Mouse (Mus musculus) heart, embryonic 16.5 days (tissue): ENCODE measurements around the gene Adamts17. TPM values are rescaled to one million over a fixed set of nuclear protein-coding genes. Genes with fewer than 3 reads are reported as not detected.

ENCODE experiments used
- ATAC-seq: fragments of 200-750 bp; cut with Nextera tagmentation; replicated peaks from 2 replicates; pipeline ENCODE4 v1.8.0; 2017; ENCODE audit warnings: moderate number of reproducible peaks; ENCODE audit not compliant: insufficient read depth, low FRiP score; ENCODE audit errors: extremely low read depth
- H3K27ac ChIP-seq: fragments of 300-500 bp; sonication (generic); 2 replicates; pipeline ENCODE4 v1.5.1; 2014; ENCODE audit warnings: mild to moderate bottlenecking, low read length, control low read depth, moderate library complexity
- H3K27me3 ChIP-seq: fragments of 300-500 bp; sonication (generic); 2 replicates; pipeline ENCODE4 v1.6.1; 2014; ENCODE audit warnings: low read length, mixed read lengths; ENCODE audit not compliant: control insufficient read depth, insufficient read depth
- H3K36me3 ChIP-seq: fragments of 300-500 bp; sonication (generic); 2 replicates; pipeline ENCODE4 v1.6.1; 2014; ENCODE audit not compliant: control insufficient read depth, insufficient read depth
- H3K4me1 ChIP-seq: fragments of 300-500 bp; sonication (generic); 2 replicates; pipeline ENCODE4 v1.6.1; 2014; ENCODE audit warnings: low read length, mixed read lengths; ENCODE audit not compliant: control insufficient read depth, insufficient read depth
- H3K4me2 ChIP-seq: fragments of 300-500 bp; sonication (generic); 2 replicates; pipeline ENCODE4 v1.6.1; 2014; ENCODE audit warnings: low read depth, mild to moderate bottlenecking, control low read depth, low read length
- H3K4me3 ChIP-seq: fragments of 300-500 bp; sonication (generic); 2 replicates; pipeline ENCODE4 v1.5.1; 2014; ENCODE audit warnings: mild to moderate bottlenecking, control low read depth, low read length
- H3K9ac ChIP-seq: fragments of 300-500 bp; sonication (generic); 2 replicates; pipeline ENCODE4 v1.6.1; 2014; ENCODE audit warnings: low read length, control low read depth
- H3K9me3 ChIP-seq: fragments of 300-500 bp; sonication (generic); replicated peaks from 2 replicates; pipeline ENCODE4 v1.6.1; 2016; ENCODE audit warnings: low read length; ENCODE audit not compliant: control insufficient read depth
- WGBS: fragments of 180-500 bp; shearing (Covaris S2); extraction: QIAGEN DNeasy Blood & Tissue Kit; methylation state at CpG from one replicate; pipeline ENCODE4 v1.1.7; 2014; 5-methylcytosine and 5-hydroxymethylcytosine counted together
- polyA plus RNA-seq: library from polyadenylated mRNA; unstranded; fragments of >200 nt; fragmentation: Nextera tagmentation; extraction: Ambion mirVana; gene quantifications from 2 replicates; pipeline ENCODE4 v1.2.1, GENCODE M21; 2015

The Adamts17 gene
- polyA plus RNA-seq, 1 experiment from 2014 or later, result 4.7 TPM

GRCm38 (mm10) chr7:66931291-66931690 is 91.8 kb downstream of the Adamts17 start:
- H3K9me3 ChIP-seq, result no peaks in the 10 kb centered on the region
- H3K27me3 ChIP-seq, result no peaks in the 10 kb centered on the region
- WGBS, result 95% methylated on average over 1 of the region's 1 CpGs
- H3K4me1 ChIP-seq, result peaks cover 45% of the 10 kb centered on the region
- no peak for ATAC-seq
- H3K9ac ChIP-seq, result no peak overlapping the region
- no peak overlapping the region for H3K4me2 ChIP-seq
- H3K27ac ChIP-seq, result no peak overlapping the region
- no peaks in the 10 kb centered on the region for H3K36me3 ChIP-seq
- H3K4me3 ChIP-seq, result no peak overlapping the region

DNA sequence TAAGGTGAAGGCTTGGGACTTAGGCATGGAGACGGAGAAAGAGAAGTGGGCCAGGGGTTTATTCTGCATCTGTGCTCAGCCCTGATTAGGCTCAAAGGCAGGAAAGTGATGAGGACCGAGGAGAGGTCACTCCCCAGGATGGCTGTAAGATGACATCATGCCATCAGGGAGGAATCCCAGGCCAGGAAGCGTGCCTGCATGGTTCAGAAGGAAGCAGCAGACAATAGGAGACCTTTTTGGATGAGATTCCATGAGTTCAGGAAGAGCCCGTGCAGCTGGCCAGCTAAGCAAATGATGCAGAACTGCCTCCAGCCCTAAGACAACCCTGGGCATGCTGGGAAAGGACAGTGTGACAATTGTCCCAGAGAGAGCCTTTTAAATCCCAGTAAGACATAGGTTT is 93.7 kb downstream of the Adamts17 start:
- H3K4me2 ChIP-seq, result no peak overlapping the region
- H3K4me3 ChIP-seq, result no peak overlapping the region
- H3K27ac ChIP-seq, result peak overlapping the region; percentile 72
- no peaks in the 10 kb centered on the region for H3K9me3 ChIP-seq
- ATAC-seq, result peak; percentile 45
- WGBS, result 30% methylated on average over 4 of the region's 4 CpGs
- no peaks in the 10 kb centered on the region for H3K27me3 ChIP-seq
- H3K9ac ChIP-seq, result no peak overlapping the region
- no peaks in the 10 kb centered on the region for H3K36me3 ChIP-seq
- H3K4me1 ChIP-seq, result peaks cover 59% of the 10 kb centered on the region

DNA sequence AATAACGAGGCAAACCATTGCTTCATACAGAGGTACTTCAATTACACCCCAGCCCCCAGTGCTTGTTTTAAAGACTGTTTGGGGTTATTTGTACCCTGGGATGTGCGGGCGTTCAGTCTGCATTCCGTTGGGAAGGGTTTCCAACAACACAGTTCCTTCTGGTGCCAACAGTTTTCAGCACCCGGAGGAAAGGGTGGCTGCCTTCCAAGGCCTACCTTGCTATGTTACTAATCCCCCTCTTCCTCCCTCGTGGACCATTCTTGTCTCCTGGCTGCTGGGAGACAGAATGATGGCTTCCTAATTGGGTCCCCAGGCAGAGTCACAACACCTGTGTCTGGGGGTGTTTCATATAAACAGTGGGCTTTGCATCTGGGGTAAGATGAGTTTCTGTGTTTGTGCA is 94.5 kb downstream of the Adamts17 start:
- Histone ChIP-seq H3K36me3 (no peaks in the 10 kb centered on the region), H3K4me3 (no peak overlapping the region), H3K9me3 (no peaks in the 10 kb centered on the region), H3K27me3 (no peaks in the 10 kb centered on the region), H3K4me1 (peaks cover 56% of the 10 kb centered on the region), H3K27ac (peak overlapping the region; percentile 72), H3K9ac (no peak overlapping the region), H3K4me2 (no peak overlapping the region)
- WGBS, result 25% methylated on average over 6 of the region's 6 CpGs
- ATAC-seq, result peak; percentile 18; the same call in 1 of the 2 replicates

DNA sequence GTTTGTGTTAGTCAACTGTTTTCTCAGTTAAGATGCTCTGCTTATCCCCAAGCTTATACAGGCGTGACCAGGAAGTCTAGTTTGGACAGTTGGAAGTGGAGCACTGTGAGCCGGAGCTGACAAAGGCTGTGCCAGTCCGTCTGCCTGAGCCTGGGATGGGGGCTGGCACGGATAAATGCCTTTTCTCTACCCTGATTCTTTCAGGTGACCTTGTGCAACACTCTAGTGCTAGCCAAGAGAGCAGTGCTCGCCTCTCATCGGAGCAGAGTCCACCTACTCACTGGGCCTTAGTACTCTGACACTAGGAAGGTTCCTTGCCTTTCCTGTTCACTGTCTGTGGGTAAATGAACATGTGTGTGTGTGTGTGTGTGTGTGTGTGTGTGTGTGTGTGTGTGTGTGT is 95.5 kb downstream of the Adamts17 start:
- no peak overlapping the region for H3K27ac ChIP-seq
- 85% methylated on average over 6 of the region's 6 CpGs for WGBS
- no peak overlapping the region for H3K4me3 ChIP-seq
- H3K9me3 ChIP-seq, result no peaks in the 10 kb centered on the region
- H3K27me3 ChIP-seq, result no peaks in the 10 kb centered on the region
- H3K36me3 ChIP-seq, result no peaks in the 10 kb centered on the region
- ATAC-seq, result no peak
- no peak overlapping the region for H3K9ac ChIP-seq
- no peak overlapping the region for H3K4me2 ChIP-seq
- H3K4me1 ChIP-seq, result peaks cover 55% of the 10 kb centered on the region

- H3K36me3 ChIP-seq, result no peaks in the 10 kb centered on the region
- no peaks in the 10 kb centered on the region for H3K27me3 ChIP-seq
- H3K9ac ChIP-seq, result no peak overlapping the region
- ATAC-seq, result 0 out of 2 replicates have a peak, but pooled peaks have one; percentile 29
- peaks cover 55% of the 10 kb centered on the region for H3K4me1 ChIP-seq
- no peaks in the 10 kb centered on the region for H3K9me3 ChIP-seq
- H3K4me2 ChIP-seq, result no peak overlapping the region
- WGBS, result 36% methylated on average over 8 of the region's 8 CpGs
- H3K4me3 ChIP-seq, result no peak overlapping the region
- peak overlapping the region; percentile 61 for H3K27ac ChIP-seq
Measured at GRCm38 (mm10) chr7:66936042-66936755, 96.7 kb downstream of the Adamts17 start.

DNA sequence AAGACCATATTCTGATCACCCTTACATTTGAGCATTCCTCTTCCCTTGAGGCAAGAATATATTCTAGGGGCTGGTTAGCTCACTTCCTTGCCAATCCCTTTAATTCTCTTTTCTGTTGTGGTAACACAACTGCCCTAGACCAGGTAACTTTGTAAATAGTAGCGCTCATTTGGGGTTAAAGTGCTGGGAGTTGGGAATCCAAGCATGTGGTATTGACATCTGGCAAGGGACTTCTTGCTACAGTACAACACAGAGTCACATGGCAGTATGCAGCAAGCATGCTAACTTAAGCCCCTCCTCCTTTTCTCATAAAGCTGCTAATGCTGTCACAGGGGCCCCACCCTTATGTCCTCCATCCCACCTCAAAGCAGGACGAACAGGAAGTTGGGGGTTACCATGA is 97.4 kb downstream of the Adamts17 start:
- Histone ChIP-seq H3K4me3 (no peak overlapping the region), H3K36me3 (no peaks in the 10 kb centered on the region), H3K9ac (no peak overlapping the region), H3K9me3 (no peaks in the 10 kb centered on the region), H3K4me1 (peaks cover 55% of the 10 kb centered on the region), H3K4me2 (no peak overlapping the region), H3K27me3 (no peaks in the 10 kb centered on the region), H3K27ac (no peak overlapping the region)
- no peak for ATAC-seq
- 79% methylated on average over 2 of the region's 2 CpGs for WGBS

DNA sequence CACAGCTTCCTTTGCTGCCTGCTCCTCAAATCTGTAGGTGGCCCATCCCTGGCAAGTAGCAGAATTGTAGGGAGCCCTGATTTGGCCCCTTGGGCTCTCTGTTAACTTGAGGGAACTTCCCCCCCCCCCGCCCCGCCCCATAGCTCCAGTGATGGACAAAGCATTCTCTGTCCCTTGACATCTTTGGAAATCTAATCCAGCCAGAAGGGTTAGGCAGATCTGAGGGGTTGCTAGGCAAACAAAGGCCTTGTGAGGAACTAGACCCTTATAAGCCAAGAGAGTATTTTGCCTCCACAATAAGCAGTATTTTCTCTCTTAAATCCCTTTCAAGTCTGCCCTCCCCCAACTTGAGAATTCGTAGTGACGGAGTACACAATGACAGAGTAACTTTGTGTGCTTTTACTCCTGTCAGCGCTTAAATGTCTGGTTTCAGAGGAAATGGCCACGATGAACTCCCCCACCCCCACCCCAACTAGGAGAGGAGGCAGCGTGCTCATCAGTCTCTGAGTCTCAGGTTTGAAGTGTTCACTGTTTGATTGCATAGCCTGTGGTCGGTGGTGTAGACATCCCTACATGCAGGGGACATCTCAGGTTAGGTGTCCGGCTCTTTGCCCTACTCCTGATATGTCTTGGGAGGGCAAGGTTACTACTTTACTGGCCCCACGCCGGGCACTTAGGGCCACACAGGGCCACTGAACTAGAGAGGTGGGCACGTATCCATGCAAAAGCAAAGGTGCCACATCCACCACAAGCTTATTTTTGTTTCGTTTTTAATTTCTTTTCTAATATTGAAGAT is 99.7 kb downstream of the Adamts17 start:
- H3K9ac ChIP-seq, result no peak overlapping the region
- no peak for ATAC-seq

DNA sequence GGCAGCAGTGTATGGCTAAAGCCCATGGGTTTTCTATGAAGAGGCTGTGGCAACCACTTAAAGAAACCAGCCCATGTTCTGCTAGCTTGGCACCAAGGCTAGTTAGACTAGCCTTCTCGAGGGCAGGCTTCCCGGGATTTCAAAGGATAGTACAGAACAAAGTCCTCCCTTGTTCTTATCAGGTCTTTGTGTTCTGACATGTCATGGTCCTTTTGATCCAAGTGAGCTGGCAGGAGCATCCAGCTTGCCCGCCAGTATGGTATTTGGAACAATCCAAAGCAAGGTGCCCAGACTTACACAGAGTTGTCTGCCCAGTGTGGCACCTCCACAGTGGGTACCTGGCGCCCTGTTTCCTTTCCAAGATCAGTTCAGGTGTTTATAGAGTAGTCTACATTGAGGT is 101.2 kb downstream of the Adamts17 start:
- Histone ChIP-seq H3K4me2 (no peak overlapping the region), H3K27ac (no peak overlapping the region), H3K9me3 (no peaks in the 10 kb centered on the region), H3K36me3 (no peaks in the 10 kb centered on the region), H3K9ac (no peak overlapping the region), H3K4me3 (no peak overlapping the region), H3K27me3 (no peaks in the 10 kb centered on the region), H3K4me1 (peaks cover 22% of the 10 kb centered on the region)
- whole genome bisulfite sequencing, result 71% methylated on average over 4 of the region's 4 CpGs
- no peak for ATAC-seq

More for the DNA sequence above, 99.7 kb downstream of the Adamts17 start:
- Histone ChIP-seq H3K27me3 (no peaks in the 10 kb centered on the region), H3K9me3 (no peaks in the 10 kb centered on the region), H3K4me2 (no peak overlapping the region), H3K36me3 (no peaks in the 10 kb centered on the region), H3K4me1 (peaks cover 37% of the 10 kb centered on the region), H3K27ac (no peak overlapping the region), H3K4me3 (no peak overlapping the region)
- 77% methylated on average over 13 of the region's 13 CpGs for WGBS

DNA sequence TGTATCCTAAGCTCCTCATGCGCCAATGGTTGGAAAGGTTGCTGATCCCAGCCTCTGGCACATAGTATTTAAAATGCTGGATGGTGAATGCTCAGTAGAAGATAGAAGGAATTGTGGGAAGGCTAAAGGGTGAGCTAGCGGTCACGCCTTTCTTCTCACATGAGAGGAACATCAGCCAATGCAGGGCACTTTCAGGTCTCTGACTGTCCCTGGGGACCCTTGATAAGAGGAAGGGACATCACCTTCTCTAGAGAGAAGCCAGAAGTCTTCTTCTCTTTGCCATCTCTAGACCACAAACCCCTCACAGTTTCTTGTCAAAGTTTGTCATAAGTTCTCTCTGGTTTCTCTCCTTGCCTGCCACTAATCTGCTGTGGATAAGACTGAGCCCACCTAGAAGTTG is 109.5 kb downstream of the Adamts17 start:
- Histone ChIP-seq H3K9ac (no peak overlapping the region), H3K36me3 (no peaks in the 10 kb centered on the region), H3K4me3 (no peak overlapping the region), H3K4me1 (no peaks in the 10 kb centered on the region), H3K9me3 (no peaks in the 10 kb centered on the region), H3K4me2 (no peak overlapping the region), H3K27me3 (no peaks in the 10 kb centered on the region), H3K27ac (no peak overlapping the region)
- no peak for ATAC-seq
- 92% methylated on average over 3 of the region's 3 CpGs for WGBS
